Mouse (Mus musculus) retina, embryonic 14.5 days (tissue): ENCODE data around the gene Il17rd.

Source experiments
- DNase-seq: peaks from one replicate; pipeline ENCODE4 v3.0.0-alpha.2; 2015; ENCODE audit warnings: low spot score

Gene Il17rd

GRCm38 (mm10) chr14:27094247-27094646, 55.5 kb downstream of the Il17rd start:
- DNase-seq: no peak

GRCm38 (mm10) chr14:27096133-27096532, 57.4 kb downstream of the Il17rd start:
- no peak for DNase-seq

GRCm38 (mm10) chr14:27096779-27097178, 58.0 kb downstream of the Il17rd start:
- peak; percentile 93 for DNase-seq

- DNase-seq: no peak
These were observed 63.0 kb downstream of the Il17rd start for GRCm38 (mm10) chr14:27101735-27102134.

GRCm38 (mm10) chr14:27102720-27103119, 64.0 kb downstream of the Il17rd start:
- no peak for DNase-seq

GRCm38 (mm10) chr14:27105731-27106457, 67.2 kb downstream of the Il17rd start:
- DNase-seq: peak; percentile 39

- no peak for DNase-seq
These were observed 70.2 kb downstream of the Il17rd start for GRCm38 (mm10) chr14:27108748-27109504.

GRCm38 (mm10) chr14:27114362-27115274, 75.9 kb downstream of the Il17rd start, which contains the start of gene Arhgef3:
TSS of gene Arhgef3 (plus strand) at chr14:27114899.
- DNase-seq: peak; percentile 65

- no peak for DNase-seq
These were observed 76.5 kb downstream of the Il17rd start for GRCm38 (mm10) chr14:27115275-27115660.

GRCm38 (mm10) chr14:27115991-27116390, 77.2 kb downstream of the Il17rd start:
- no peak for DNase-seq

GRCm38 (mm10) chr14:27116577-27117165, 77.9 kb downstream of the Il17rd start:
- no peak for DNase-seq

- DNase-seq: no peak
These were observed 79.8 kb downstream of the Il17rd start for GRCm38 (mm10) chr14:27118546-27118945.

GRCm38 (mm10) chr14:27122646-27123045, 83.9 kb downstream of the Il17rd start:
- no peak for DNase-seq

GRCm38 (mm10) chr14:27123543-27123942, 84.8 kb downstream of the Il17rd start:
- DNase-seq: no peak

- DNase-seq: no peak
These were observed 91.3 kb downstream of the Il17rd start for GRCm38 (mm10) chr14:27130031-27130430.

GRCm38 (mm10) chr14:27130676-27131075, 91.9 kb downstream of the Il17rd start:
- no peak for DNase-seq

- no peak for DNase-seq
These were observed 92.8 kb downstream of the Il17rd start for GRCm38 (mm10) chr14:27131521-27131920.

- DNase-seq: no peak
These were observed 100.2 kb downstream of the Il17rd start for GRCm38 (mm10) chr14:27138891-27139290.

- DNase-seq: no peak
These were observed 101.2 kb downstream of the Il17rd start for GRCm38 (mm10) chr14:27139968-27140367.

GRCm38 (mm10) chr14:27141486-27141885, 102.7 kb downstream of the Il17rd start:
- DNase-seq: no peak

GRCm38 (mm10) chr14:27142680-27143079, 103.9 kb downstream of the Il17rd start:
- no peak for DNase-seq
